Mouse (Mus musculus): ENCODE measurements around the gene Osbpl10. TPM values are rescaled to one million over a fixed set of nuclear protein-coding genes. Genes with fewer than 3 reads are reported as not detected.
"Not testable (repeated sequence)": the region's sequence is repeated elsewhere in the genome, so short reads cannot be mapped to it uniquely, and the experiment has no call there.

The Osbpl10 gene
- polyA plus RNA-seq, 1 experiment from 2014 or later = 9.9 TPM

DNA sequence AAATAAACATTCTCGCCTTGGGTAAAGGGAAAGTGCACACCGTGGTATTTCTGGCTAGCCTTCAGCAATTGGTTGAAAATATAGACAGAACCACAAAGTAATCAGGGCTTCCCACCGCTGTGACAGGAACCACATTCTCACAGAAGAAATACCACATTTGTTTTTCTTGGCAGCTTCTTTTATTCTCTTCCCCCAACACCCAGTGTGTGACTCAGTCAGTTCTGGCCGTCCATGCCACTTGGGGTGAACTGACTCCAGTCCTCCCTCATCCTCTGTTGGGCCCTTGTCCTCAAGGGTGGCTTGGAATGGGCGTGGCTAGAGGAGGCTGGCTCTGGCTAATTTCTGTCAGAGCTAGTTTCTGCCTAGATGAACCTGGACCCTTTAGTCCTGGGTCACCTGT is 30.0 kb upstream of the Osbpl10 start:
- peak; percentile 97 for ATAC-seq
- peak; percentile 86 for DNase-seq (ENCODE audit: low read depth, low spot score)
- in situ Hi-C loops (cut with MboI; ENCODE audit: low pct_unique_long_range_greater_than_20kb) = no loop called here
- ChIA-PET CTCF (interaction anchor here (1.2 to 3.0 kb wide), 2 partner anchors 8 to 18 kb away, joined by 4 to 10 read pairs; no protein-coding TSS in a partner anchor), POLR2A (interaction anchor here (0.8 to 1.1 kb wide), 2 partner anchors 38 to 73 kb away, joined by 3 read pairs; no protein-coding TSS in a partner anchor)
- no peak for TF ChIP-seq CTCF (IDR thresholded peaks at IDR 0.05)
- no peaks in the 10 kb centered on the region for H3K27me3 ChIP-seq

DNA sequence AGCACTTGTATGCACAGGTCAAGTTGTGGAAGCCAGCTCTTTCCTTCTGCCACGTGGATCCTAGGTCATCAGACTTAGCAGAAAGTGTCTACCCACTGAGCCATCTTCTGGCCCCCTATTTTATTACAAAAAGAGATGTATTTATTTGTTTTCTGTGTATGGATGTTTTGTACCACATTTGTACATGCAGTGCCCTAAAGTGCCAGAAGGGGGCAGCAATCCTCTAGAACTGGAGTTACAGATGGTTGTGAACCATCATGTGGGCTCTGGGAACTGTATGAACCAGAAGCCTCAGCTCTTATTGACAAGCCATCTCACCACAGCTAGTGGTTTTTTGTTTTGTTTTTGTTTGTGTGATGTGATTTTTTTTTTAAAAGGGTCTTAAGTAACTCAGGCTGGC is 25.5 kb upstream of the Osbpl10 start:
- DNase-seq (ENCODE audit: low read depth, low spot score) = no peak
- ATAC-seq = no peak
- POLR2A ChIA-PET = no interaction called here
- CTCF ChIA-PET = interaction anchor here (0.8 kb wide), 1 partner anchor 233 kb away, joined by 3 read pairs; no protein-coding TSS in a partner anchor
- no peaks in the 10 kb centered on the region for H3K27me3 ChIP-seq
- in situ Hi-C loops (cut with MboI; ENCODE audit: low pct_unique_long_range_greater_than_20kb) = no loop called here
- TF ChIP-seq CTCF (IDR thresholded peaks at IDR 0.05) = no peak

DNA sequence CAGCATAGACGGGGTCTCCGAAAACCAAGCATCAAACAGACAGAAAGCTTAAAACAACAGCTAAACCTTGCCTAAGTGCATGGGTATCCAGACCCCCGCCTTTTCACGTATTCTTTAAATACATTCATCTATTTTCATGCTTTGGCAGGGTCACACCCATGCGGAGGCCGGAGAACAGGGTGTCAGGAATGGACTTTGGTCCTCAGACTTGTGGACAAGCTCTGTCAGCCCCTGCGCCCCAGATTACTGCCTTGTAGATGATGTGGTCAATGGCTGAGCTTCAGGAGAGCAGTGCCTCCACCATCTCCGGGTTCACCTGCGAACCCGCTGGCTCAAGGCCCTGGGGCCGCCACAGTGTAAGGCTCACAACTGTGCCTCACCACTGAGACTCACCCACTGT is 23.0 kb upstream of the Osbpl10 start:
- ChIA-PET CTCF (interaction anchor here (0.6 kb wide), 1 partner anchor 42 kb away, joined by 5 read pairs; no protein-coding TSS in a partner anchor), POLR2A (no interaction called here)
- in situ Hi-C loops (cut with MboI; ENCODE audit: low pct_unique_long_range_greater_than_20kb) = loop anchor here (5.0 kb wide), 1 partner anchor 43 kb away; no protein-coding TSS in a partner anchor
- no peaks in the 10 kb centered on the region for H3K27me3 ChIP-seq
- no peak for TF ChIP-seq CTCF (IDR thresholded peaks at IDR 0.05)
- ATAC-seq (no peak), DNase-seq (ENCODE audit: low read depth, low spot score) (no peak)

DNA sequence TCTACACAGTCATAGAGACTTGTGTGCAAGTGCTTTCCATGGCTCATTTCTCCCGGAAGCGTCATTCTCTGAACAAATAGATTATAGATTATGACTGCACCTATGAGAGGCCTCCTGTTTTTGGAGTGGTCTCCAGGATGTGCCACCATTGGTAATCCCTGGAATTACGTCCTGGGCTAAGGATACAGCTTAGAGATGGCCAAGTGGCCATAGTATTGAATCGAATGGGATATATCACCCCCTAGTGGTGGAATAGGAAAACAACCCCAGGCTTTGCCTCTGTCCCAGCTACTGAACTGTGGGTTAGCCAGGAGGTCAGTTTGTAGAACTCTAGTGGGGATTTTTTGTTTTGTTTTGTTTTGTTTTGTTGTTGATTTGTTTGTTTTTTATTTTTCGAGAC is 21.4 kb upstream of the Osbpl10 start:
- ATAC-seq = peak; percentile 62
- DNase-seq (ENCODE audit: low read depth, low spot score) = peak; percentile 20
- ChIA-PET CTCF (interaction anchor here (0.8 to 2.2 kb wide), 7 partner anchors 9 to 158 kb away, joined by 3 to 13 read pairs (median 5); no protein-coding TSS in a partner anchor), POLR2A (interaction anchor here (0.7 kb wide), 1 partner anchor 43 kb away, joined by 3 read pairs; no protein-coding TSS in a partner anchor)
- in situ Hi-C loops (cut with MboI; ENCODE audit: low pct_unique_long_range_greater_than_20kb) = loop anchor here (5.0 kb wide), 1 partner anchor 45 kb away; no protein-coding TSS in a partner anchor
- peak; percentile 79 for TF ChIP-seq CTCF (IDR thresholded peaks at IDR 0.05)
- H3K27me3 ChIP-seq = no peaks in the 10 kb centered on the region

DNA sequence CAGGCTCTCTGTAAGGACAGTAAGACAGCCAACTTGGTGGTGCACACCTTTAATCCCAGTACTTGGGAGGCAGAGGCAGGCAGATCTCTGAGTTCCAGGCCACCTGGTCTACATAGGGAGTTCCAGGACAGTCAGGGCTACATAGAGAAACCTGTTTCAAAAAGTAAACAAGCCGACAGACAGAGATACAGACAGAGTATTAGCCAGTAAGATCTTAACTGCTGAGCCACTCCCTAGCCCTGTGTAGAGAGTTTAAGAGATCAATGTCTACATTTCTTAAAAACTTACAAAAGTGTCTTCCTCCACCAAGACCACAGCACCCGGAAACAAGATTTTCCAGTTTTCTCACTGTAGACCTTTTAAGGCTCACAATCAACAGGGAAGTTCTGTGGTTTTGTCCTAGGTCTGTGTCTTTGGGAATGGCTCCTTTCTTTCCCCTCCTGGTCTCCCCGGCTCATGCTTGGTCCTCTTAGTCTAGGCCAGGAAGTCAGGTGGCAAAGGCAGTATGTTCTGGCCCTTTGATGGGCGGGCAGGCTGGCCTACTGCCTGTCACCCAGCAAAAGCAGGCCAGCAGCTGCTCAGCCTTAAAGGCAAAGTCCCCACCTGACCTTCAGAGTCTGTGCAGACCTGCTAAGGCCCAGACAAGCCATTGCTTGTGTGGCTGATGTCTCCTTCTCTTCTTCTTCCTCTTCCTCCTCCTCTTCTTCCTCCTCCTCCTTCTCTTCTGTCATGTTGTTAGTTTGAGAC is 18.2 kb upstream of the Osbpl10 start:
- POLR2A ChIA-PET = no interaction called here
- H3K27me3 ChIP-seq = no peaks in the 10 kb centered on the region
- TF ChIP-seq CTCF (IDR thresholded peaks at IDR 0.05) = no peak
- CTCF ChIA-PET = interaction anchor here (1.4 kb wide), 1 partner anchor 47 kb away, joined by 9 read pairs; no protein-coding TSS in a partner anchor
- DNase-seq (ENCODE audit: low read depth, low spot score) = no peak
- in situ Hi-C loops (cut with MboI; ENCODE audit: low pct_unique_long_range_greater_than_20kb) = no loop called here
- no peak for ATAC-seq

DNA sequence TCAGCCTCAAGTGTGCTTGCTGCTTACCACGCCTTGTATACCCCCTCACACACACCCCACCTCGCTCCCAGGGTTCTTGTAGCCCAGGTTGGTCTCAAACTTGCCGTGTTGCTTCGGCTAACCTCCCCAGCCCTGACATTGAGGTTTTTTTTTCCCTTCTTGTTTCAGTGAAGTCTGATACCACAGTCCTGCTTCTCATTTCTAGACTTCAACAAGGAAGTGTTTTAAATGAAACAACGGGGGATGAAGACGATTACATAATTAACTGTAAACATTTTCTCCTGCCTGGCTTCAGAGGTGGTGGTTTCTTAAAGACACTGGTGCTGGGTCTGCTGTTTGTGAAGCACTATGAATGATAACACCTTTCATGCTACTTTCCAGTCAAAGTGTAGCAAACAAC is 17.5 kb upstream of the Osbpl10 start:
- no peaks in the 10 kb centered on the region for H3K27me3 ChIP-seq
- POLR2A ChIA-PET = no interaction called here
- ATAC-seq = no peak
- CTCF ChIA-PET = no interaction called here
- in situ Hi-C loops (cut with MboI; ENCODE audit: low pct_unique_long_range_greater_than_20kb) = no loop called here
- no peak for TF ChIP-seq CTCF (IDR thresholded peaks at IDR 0.05)
- no peak for DNase-seq (ENCODE audit: low read depth, low spot score)

DNA sequence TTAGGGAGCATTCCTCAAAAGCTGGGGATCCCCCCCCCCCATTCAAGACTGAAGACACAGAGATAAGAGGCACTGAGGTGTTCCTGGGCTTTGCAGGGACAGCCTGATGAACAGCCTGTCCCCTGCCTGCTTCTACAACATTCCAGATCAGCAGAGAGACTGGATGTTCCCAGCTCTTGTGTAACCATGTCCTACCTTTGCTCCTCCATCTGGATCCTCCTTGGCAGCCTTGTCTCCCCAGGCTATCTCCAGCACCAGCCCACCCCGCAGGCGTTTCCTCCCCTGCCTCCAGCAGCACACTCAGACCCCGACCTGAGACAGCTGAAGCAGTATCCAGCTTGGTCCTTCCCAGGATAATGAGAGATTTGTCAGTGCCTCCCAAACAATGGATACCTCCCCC is 14.3 kb upstream of the Osbpl10 start:
- in situ Hi-C loops (cut with MboI; ENCODE audit: low pct_unique_long_range_greater_than_20kb) = no loop called here
- TF ChIP-seq CTCF (IDR thresholded peaks at IDR 0.05) = no peak
- H3K27me3 ChIP-seq = no peaks in the 10 kb centered on the region
- ATAC-seq (no peak), DNase-seq (ENCODE audit: low read depth, low spot score) (no peak)
- POLR2A ChIA-PET = no interaction called here
- CTCF ChIA-PET = no interaction called here

DNA sequence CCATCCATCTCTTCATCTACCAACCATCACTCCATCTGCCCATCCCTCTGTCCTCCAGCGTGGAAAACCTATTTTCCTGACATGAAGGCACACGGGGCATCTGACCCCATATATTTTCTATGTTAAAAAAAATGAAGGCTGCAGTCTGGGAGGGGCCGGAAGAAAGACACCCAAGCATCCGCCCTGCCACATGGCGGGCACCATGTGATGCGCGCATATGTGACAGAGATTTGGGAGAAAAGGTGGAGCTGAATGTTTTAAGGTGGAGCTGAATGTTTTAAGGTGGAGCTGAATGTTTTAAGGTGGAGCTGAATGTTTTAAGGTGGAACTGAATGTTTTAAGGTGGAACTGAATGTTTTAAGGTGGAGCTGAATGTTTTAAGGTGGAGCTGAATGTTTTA is 12.1 kb upstream of the Osbpl10 start:
- POLR2A ChIA-PET; in situ Hi-C loops (cut with MboI; ENCODE audit: low pct_unique_long_range_greater_than_20kb); CTCF ChIA-PET; H3K27me3 ChIP-seq; DNase-seq (ENCODE audit: low read depth, low spot score); ATAC-seq: not testable (repeated sequence)

DNA sequence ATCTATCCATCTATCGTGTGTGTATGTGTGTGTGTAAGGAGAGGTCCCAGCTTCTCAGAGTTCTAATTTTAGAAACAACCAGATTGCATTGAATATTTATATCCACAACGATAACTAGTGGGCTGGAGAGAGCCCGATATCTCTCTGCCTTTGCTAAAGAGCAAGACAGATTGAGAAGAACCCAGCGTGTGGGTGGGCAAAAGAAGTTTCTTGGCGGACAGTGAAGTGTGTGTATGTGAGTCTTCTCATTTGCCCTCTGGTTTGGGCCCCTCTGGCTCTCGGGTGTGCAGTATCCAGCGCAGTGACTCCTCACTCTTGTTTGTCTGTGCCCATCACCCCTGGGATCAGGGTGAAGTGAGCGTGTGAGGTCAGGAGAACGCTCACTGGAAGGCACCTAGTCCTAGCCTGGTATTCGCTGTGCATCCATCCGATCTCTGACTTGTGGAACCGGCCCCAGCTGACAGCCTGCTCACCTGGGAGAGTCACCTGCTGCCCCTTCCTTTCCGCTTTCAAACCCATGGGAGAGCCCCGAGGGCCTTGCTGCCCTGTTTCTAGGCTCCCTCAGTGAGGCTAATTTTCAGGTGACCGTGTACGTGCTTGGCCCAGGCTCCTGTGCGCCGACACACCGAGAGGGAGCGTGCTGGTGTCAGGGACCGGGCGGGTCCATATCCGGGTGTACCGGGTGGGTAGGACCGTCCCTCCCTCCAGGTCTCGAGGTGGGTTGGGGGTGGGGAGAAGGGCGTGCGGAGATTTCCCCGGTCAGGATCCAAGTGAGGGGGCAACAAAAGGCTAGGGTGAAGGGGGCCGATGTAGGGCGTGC is 698 bp upstream of the Osbpl10 start:
- no peak for TF ChIP-seq CTCF (IDR thresholded peaks at IDR 0.05)
- POLR2A ChIA-PET = interaction anchor here (0.7 kb wide), 1 partner anchor 9 kb away, joined by 3 read pairs; no protein-coding TSS in a partner anchor
- H3K27me3 ChIP-seq = no peaks in the 10 kb centered on the region
- DNase-seq (ENCODE audit: low read depth, low spot score) (no peak), ATAC-seq (peak; percentile 5)
- in situ Hi-C loops (cut with MboI; ENCODE audit: low pct_unique_long_range_greater_than_20kb) = no loop called here
- CTCF ChIA-PET = interaction anchor here (0.8 kb wide), 1 partner anchor 10 kb away, joined by 3 read pairs; no protein-coding TSS in a partner anchor

DNA sequence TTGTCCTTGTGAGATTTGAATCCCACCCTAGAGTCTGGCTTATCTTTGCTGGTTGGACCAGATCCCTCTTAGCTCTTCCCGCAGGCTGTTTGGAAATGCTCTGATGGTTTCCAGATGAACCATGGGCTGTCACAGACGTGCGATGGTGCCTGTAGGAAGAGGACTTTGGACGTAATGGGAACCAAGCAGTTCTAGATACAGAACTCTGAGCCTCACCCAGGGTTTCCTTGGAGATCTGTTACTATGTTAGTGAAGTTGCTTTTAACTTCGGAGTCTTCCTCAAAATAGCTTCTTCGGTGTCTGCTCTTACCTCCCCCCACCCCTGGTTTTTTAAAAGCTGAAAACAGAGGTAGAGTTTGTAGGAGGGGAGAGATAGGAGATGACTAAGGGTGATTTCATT is 1.6 kb downstream of the Osbpl10 start:
- in situ Hi-C loops (cut with MboI; ENCODE audit: low pct_unique_long_range_greater_than_20kb) = no loop called here
- TF ChIP-seq CTCF (IDR thresholded peaks at IDR 0.05) = no peak
- ChIA-PET POLR2A (interaction anchor here (0.7 kb wide), 1 partner anchor 13 kb away, joined by 3 read pairs; no protein-coding TSS in a partner anchor), CTCF (no interaction called here)
- H3K27me3 ChIP-seq = no peaks in the 10 kb centered on the region
- DNase-seq (ENCODE audit: low read depth, low spot score) (no peak), ATAC-seq (no peak)
